Mouse (Mus musculus) gastrocnemius, postnatal 25 days (tissue): ENCODE measurements around the gene Lrfn1. TPM values are rescaled to one million over a fixed set of nuclear protein-coding genes. Genes with fewer than 3 reads are reported as not detected.

ENCODE experiments used
- DNase-seq: peaks from one replicate; pipeline ENCODE4 v3.0.0; 2022
- long read RNA-seq, 2 experiments: library from polyadenylated mRNA; stranded (forward); transcript quantifications; one replicate each; pipeline ENCODE4 v2.0.0; 2021
- total RNA-seq, 2 experiments: library from RNA; stranded (reverse); gene quantifications; 1 replicate in 1 of 2; 2 replicates in 1 of 2; pipeline ENCODE4 v1.2.3; 2021

Lrfn1 gene
- total RNA-seq = under 1 TPM; 0.23 to 0.38 TPM
- long read RNA-seq, experiment 1 = 0 reads
- long read RNA-seq, experiment 2 = 0 reads

DNA sequence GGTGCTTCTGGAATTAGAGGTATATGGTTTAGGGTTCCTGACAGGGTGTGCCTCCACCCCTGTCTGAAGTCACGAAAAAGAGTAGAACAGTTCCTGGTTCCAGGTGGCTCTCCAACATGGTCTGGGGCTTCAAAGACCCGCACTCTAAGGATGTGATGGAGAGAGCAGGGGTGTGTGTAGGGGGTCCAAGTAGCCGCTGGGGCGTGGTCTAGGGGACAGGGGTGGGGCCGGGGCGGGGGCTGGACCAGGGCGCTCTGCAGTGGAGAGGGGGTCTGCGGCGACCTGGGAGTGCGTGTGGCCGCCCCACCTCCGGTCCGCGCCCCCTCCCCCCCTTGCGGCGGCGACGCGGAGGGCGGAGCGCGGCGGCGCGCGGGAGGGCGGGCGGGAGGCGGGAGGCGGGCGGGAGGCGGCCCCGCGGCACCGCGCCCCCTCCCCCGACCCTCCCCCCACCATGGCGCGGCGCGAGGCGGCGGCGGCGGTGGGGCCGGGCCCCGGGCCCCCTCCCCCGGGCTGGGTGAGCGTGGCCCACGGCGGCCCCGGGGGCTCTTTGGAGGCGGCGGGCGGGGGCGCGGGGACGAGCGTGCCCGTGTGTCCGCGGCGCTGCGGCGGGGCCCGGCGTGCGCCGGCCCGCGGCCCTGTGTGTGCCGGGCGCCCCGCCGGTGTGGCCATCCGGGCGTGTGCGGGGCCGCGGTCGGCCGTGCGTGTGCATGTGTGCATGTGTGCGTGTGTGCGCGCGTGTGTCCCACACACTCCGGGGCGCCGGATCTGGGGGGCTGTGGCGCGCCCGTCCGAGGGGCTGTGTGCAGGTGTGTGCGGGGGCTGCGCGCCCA lies at the start of gene Lrfn1:
Gene Lrfn1, plus strand, starts transcription at position 450 of the 830 bp plus-strand sequence.
- DNase-seq = no peak

DNA sequence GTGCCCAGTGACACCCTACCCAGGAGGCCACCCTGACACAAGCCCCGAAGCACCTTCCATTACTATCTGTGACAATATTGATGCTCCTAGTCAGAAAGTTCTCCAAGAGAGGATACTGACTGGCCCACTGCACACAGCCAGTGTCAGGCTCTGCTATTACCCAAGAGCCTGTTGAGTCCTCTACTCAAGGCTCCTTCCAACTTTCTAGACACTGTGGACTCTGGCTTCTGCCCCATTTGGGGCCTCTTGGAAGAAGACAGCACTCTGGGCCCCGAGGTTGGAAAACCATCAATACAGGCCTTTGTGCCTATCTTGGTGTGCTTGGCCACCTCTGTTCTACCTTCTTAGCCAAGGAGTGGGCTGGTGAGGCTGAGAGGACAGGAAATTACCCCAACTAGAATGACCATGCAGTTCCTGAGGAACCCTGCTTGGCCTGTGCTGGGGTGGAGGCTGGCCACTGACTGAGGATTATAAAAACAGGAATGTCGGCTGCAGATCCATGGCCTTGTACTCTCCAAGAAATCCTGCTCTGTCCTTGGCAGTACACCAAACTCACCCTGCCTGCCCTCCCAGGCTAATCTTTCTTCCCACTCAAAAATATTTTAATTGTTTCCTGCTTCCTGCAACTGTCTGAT lies 40.8 kb upstream of the Lrfn1 start:
- peak; percentile 85 for DNase-seq

DNA sequence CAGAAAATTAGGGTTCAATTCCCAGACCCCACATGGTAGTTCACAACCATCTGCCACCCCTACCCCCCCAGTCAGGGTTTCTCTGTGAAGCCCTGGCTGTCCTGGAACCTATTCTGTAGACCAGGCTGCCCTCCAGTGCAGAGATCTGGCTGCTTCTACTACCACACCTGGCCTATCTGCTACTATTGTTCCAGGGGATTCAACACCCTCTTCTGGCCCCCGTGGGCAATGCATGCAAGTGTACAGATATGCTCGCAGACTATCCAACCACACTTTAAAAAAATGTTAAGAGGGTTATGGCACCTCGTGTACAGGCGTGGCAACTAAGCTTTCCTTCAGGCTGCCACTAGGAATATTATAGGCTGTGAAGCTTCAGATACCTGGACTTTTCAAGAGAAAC lies 39.0 kb upstream of the Lrfn1 start:
- DNase-seq = no peak

DNA sequence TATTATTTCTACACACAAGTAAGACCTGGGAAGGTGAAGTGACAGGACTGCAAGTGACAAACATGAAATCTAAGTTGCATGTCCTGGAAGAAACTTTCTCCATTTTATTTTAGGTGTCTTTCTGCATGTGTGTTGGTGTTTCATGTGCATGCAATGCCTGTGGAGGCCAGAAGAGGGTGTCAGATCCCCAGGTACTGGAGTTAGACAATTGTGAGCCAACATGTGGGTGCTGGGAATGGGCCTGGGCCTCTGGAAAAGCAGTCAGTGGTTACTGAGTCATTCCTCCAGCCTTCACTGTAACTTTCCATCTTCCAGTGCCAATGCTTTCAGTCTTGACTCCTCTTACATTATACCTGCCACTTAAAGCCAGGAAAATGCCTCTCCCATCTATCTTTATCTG lies 34.4 kb upstream of the Lrfn1 start:
- DNase-seq = no peak

DNA sequence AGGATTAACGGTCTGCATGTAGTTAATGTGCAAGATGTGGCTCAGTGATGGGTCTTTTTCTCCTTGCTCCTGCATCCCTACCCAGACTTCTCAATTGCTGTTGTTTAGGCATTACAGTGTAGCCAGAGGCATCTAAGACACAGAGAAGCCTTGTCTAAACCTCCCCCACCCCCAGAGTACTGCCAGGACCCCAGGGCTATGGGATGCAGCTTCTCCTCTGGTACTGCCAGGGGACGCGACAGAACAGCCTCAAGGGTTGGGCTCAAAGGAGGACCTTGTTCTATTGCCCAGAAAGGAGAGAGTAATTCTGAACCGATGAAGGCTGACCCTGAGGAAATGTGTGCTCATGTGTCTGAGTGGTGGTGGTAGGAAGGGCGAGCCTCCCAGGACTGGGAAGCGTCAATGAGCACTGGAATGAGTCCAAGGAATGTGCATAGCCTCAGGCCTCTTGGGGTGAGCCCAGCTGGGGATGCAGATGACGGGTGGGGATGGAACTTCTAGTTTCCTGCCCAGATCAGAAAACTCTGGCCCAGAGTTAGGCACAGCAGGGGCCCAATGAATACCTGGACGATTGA lies 33.6 kb upstream of the Lrfn1 start:
- peak; percentile 84 for DNase-seq

DNA sequence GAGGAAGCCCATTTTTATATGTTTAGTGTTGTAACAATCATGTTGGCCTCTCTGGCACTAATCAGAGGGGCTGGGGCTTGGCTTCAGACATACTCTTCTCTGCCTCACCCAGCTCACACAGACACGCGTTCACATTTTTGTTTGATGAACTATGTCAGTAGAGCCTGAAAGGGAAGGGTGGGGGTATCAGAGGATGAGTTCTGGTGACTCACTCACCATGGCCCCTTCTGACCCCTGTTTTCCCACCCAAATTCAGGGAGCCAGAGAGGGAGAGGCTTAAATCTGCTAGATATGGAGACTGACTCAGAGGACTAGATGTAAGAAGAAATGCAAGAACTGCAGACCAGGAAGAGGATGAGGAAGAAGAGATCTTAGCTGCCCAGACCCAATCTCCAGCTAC lies 32.4 kb upstream of the Lrfn1 start:
- DNase-seq = no peak

DNA sequence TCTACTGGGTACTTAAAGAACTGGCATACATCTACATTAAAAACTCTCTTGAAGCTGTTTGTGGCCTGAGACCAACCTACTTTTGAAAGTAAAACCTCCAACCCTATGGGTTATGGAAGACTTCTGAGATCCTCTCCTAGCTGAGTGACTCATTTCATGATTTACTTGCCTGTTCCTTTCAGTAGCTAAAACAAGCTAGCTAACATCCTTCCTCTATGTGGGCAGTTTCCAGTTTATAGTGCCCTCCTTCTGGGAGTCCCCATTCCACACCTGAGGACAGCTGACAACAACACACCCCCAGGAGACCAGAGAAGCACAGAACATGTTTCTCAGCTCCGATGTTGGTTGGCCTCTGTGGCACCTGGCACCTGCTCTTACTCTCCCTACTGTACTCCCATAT lies 28.8 kb upstream of the Lrfn1 start:
- no peak for DNase-seq

DNA sequence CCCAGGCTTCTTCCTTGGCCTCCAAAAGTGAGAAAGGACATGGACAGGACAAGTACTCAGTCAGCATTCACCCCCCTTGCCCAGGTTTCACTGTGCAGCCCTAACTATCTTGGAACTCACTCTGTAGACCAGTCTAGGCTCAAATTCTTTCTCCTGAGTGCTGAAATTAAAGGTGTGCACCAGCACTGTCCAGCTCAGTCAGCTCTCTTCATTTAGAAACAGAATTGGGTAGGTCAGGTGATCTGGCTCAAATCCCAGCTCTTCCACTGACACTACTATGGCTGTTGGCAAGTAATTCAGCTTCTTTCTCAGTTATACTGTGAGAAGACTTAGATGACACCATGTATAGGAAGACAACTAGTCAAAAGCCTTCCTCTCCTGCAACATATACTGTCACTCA lies 24.0 kb upstream of the Lrfn1 start:
- no peak for DNase-seq

DNA sequence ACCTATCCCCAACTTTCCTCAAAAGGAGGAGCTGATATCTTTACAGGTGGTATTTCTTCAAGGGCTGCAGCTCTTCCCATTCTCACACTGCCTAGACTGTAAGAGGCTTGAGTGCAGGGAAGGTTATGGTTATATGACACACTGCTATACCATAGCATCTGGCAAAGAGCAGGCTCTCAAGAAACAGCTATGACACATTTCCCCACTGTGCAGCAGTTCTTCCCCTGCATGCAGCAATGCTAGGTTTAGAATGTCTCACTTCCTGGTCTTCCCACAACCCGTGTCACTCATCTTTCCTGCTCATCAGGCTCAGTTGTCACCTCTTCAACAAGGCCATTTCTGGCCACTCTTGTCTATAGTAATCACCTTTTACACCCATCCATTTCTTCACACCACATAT lies 21.3 kb upstream of the Lrfn1 start:
- no peak for DNase-seq

DNA sequence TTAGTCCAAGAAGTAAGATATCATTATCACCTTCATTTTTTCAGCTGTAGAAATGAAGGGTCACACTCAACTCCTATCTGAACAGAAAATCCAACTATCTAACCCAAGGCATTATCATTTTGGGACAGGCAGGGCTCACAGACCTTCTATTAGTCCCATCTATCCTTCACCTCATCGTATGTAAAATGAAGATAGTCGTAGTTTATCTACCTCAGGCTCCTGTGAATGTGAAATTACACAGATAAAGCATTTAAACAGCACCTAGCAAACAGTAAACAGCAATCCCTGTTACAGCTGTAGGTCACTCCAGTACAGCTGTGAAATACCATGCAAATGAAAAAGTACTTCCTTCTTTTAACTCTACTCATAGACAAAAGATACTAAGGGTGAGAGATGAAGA lies 19.5 kb upstream of the Lrfn1 start:
- DNase-seq = no peak

DNA sequence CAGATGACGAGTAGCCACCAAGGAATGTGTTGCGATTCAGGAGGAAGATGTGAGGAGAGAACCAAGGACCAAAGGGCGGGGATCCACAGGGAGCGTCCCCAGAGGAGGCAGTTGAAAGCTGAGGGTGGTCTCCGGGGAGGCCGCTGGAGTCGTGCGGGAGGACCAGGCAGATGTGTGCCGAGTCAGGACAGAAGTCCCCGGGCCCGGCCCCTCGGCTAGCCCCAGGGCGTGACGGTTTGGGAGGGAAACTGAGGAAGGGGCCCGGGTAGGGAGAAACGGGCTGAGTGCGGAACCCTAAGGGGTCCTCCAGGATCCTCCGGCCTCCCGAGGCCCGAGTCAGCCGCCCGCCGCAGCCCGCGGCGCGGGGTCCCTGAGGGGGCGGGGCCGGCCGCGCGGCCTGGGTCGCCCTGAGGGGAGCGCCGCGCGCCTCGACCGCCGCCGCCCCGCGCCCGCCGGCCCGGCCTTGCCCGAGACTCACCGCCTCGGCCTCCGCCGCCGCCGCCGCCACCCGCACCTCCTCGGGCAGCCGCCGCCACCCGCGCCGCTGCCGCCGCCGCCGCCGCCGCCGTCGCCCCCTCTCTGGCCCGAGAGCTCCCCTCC lies 16.0 kb upstream of the Lrfn1 start:
- DNase-seq = peak; percentile 42

DNA sequence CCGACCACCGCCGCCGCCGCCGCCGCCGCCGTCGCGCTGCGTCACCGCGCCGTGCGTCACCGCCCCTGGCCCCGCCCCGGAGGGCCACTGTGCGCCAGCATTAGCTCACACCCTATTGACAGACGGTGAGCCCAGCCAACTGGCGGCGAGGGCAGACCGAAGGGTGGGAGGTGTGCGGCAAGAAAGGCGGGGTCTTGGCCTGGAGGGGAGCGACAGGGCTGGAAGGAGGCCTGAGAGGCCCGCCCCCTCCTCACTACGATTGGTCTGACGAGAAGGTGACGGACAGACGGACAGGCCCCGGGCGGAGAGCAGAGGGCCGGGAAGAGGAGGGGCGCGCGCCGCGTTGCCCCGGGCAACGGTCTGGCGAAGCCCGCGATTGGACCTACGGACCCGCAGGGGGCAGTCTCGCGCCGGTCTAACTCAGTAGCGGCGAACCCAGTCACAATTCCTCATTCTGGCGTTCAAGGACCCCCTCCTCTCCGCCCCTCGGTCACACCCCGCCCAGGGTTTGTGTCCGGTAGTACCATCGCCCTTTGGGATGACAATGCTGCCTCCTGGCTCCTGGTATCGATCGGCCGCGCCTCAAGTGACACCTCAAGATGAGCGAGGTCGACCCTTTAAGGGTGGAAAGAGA lies 15.4 kb upstream of the Lrfn1 start:
- DNase-seq = peak; percentile 100

DNA sequence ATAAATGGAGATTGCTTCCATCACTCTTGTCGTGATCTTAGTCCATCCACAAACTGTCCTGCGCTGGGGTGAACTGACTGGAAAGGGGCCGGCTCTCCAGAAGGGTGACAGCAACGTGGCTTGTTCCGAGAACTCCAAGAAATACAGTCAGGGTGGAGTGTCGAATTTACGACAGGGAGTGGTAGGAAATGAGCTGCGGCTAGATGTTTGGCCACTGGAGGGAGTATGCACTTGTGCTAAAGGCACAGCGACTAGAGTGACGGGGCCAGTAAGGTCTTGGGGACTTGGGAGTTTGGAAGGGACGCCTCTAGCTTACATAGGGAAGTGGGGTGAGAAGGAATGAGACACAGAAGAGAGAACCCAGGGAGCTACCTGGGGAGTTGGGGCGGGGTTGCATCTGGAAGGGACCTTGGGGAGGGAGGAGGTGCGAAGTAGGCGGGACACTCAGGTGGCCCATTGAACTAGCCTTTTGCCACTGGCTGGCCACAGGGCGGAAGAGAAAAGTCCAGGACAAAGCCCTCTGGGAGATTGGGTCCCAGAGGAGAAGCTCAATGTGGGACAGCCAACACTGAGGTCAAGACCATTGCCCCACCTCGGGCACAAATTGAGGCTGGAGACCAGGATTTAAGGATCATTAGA lies 14.7 kb upstream of the Lrfn1 start, which contains the start of gene Gmfg:
Gene Gmfg, plus strand, starts transcription at position 516 of the 639 bp plus-strand sequence.
- DNase-seq = peak; percentile 70

DNA sequence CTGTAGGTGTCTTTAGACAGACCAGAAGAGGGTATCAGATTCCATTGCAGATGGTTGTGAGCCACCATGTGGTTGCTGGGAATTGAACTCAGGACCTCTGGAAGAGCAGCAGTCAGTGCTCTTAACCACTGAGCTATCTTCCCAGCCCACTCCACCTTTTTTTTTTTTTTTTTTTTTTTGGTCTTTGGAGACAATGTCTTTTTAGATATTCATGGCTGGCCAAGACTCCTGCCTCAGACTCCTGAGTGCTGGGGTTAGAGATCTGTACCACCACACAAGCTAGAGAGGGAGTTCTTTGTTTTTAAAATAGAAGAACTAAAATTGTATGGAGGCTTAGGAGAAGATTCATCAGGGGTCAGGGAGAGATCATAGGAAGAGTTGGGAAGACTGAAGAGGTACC lies 13.8 kb upstream of the Lrfn1 start:
- no peak for DNase-seq

DNA sequence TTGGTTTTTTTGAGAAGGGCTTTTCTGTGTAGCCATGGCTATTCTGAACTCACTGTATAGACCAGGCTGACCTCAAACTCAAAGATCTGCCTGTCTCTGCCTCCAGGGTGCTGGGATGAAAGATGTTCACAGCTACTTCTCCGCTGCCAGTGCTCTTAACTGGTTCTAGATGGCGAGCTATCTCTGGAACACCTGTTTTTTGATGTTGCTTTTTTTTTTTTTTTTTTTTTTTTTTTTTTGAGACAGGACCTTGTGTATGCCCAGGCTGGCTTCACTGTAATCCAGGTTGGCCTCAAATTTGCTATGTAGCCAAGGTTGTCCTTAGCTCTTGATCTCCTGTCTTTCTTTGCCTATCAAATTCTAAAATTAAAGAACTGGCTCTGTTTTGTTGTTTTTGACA lies 13.0 kb upstream of the Lrfn1 start:
- DNase-seq = no peak

DNA sequence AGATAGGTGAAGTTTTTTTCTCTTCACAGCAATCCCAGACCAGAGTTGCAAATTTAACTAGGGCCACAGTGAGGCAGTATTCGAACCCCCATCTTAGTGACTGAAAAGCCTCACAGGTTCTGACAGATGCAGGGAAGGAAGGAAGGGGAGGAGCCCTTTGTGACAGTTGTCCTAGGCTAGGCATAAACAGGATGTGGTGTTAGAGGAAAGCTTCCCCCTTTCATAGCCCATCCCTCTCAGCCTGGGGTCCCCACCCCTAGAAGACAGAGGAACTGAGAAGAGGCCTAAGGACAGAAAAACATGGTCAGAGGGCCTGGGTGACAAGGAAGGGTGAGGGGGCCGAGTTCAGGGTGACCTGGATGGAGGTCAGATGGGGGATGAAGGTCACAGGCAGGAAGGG lies 11.0 kb upstream of the Lrfn1 start:
- peak; percentile 41 for DNase-seq

DNA sequence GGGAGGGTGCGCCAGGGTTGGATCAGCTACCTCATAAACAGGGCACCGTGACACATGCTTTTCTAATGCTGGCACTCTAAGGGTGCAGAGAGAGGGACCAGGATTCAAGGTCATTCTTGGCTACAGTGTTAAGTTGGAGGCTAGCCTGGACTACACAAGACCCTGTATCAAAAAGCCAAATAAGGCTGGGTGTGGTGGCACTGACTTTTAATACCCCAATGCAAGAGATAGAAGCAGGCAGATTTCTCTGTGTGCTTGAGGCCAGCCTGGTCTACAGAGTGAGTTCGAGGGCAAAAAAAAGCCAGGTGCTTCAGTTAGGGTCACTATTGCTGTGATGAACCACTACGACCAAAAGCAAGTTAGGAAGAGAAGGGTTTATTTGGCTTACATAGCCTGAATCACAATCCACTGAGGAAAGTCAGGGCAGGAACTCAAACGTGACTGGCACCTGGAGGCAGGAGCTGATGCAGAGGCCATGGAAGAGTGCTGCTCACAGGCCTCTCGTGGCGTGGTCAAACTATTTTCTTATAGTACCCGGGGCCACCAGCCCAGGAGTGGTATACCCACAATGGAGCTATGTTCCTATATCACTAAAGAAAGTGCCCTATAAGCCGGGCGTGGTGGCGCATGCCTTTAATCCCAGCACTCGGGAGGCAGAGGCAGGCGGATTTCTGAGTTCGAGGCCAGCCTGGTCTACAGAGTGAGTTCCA lies 9.8 kb upstream of the Lrfn1 start:
- no peak for DNase-seq

DNA sequence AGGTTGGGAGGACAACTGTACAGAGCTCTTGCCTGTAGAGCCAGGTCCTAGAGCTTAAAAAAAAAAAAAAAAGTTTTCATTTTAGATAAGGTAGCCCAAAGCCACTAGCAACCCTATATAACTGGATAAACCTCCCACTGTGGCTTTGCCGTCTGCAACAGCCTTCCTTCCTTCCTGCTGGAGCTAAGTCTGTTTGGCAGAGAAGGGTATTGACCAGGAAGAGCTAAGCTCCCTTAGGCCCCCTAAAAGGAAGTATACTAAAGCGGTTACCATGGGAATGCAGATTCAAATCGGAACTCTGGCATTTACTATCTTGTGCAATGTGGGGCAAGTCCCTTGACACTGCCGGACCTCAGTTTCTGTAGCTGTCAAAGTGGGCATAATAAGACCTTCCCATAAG lies 9.1 kb upstream of the Lrfn1 start:
- no peak for DNase-seq

DNA sequence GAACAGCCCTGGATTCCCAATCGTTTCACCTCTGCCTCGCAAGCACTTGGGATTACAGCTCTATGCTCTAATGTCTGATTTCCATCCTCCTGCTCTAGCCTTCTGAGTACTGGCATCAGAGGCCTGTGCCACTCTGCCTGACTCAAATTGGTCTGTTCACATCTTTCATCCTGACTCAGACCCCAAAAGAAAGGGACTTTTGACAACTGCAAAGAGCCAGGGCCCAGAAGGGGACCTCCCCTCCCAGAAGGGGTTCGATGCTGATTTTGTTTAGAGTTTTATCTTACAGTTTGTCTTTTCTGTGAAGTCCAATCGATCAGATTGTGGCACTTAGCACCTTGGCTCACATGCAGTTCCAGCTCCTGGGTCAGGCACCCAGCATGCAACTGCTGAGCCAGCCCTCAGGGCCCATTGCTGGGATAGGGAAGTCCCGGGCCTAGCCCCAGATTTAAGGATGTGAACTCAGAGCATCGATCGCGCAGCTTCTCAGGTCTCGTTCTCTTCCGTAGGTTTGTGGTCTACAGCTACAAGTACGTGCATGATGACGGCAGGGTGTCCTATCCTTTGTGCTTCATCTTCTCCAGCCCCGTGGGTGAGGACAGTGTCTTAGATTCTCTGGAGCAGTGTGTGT lies 7.3 kb upstream of the Lrfn1 start:
- no peak for DNase-seq

DNA sequence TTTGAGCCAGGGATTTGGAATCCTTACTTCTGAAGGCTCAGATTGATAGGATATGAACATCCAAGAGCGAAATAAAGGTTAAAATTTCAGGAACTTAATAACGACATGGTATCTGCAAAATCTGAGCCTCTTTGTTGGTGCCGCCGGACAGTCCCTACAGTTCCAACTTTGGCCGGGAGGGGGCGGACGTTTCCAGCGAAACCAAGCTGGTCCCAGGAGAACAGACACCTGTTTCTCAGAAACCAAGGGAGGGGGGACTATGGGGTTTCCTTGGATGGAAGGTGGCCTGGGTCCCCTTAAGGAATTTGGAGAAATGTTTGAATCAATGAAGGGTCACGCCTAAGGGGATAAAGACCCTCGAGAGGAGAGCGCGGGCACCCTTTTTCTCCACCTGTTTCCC lies 5.3 kb upstream of the Lrfn1 start:
- peak; percentile 55 for DNase-seq
